Mouse (Mus musculus): ENCODE data around the gene Timm23. TPM values are rescaled to one million over a fixed set of nuclear protein-coding genes. Genes with fewer than 3 reads are reported as not detected.
"Not testable (repeated sequence)": the region's sequence is repeated elsewhere in the genome, so short reads cannot be mapped to it uniquely, and the experiment has no call there.

Timm23 gene
- total and polyA plus RNA-seq, 3 experiments, result 425 to 431 TPM; not detected in 1

DNA sequence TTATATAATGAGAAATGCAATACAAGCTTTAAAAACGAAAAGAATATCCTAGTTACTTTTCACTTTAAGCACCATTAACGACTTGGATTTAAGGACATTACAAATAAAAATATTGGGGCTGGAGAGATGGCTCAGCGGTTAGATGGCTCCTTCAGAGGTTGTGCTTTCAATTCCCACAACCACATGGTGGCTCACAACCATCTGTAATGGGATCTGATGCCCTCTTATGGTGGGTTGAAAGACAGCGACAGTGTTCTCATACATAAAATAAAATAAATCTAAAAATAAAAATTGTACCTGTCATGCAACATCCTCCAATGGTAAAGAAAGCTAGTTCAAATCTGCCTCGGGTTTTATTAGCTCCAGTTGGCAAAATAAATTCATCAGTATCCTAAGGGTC lies 8.1 kb downstream of the Timm23 start:
- not testable (repeated sequence) for H3K9me3 ChIP-seq (replicated peaks; ENCODE audit: insufficient read depth, low read length); H3K27ac ChIP-seq (ENCODE audit: control insufficient read depth, low read depth, low read length); H3K27me3 ChIP-seq (ENCODE audit: control insufficient read depth in 1 of 2, insufficient read depth in 2 of 2, low read length in 2 of 2); H3K4me3 ChIP-seq (ENCODE audit: control insufficient read depth in 1 of 2, insufficient read depth in 1 of 2, low read depth in 2 of 2, low read length in 2 of 2); H3K9ac ChIP-seq (ENCODE audit: control insufficient read depth, low read depth, low read length, poor library complexity, severe bottlenecking)
- peaks cover 27% of the 10 kb centered on the region for H3K79me2 ChIP-seq (ENCODE audit: control insufficient read depth, insufficient read depth, low read length, poor library complexity)
- peaks cover 57 to 60% of the 10 kb centered on the region in 2 experiments for H3K36me3 ChIP-seq (ENCODE audit: control insufficient read depth in 1 of 2, insufficient read depth in 2 of 2, low read length in 2 of 2)
- peaks cover 15 to 16% of the 10 kb centered on the region in 2 experiments for H3K4me1 ChIP-seq (ENCODE audit: control insufficient read depth in 1 of 2, insufficient read depth in 2 of 2, low read length in 2 of 2)
- peak; percentile 53 for DNase-seq (ENCODE audit: low read depth, low spot score)
- TF ChIP-seq MXI1 (IDR thresholded peaks at IDR 0.05; ENCODE audit: low read depth, low read length) (peak; percentile 44; the same call in 1 of the 2 replicates), CTCF (IDR thresholded peaks at IDR 0.05 in 2 of 3, conservative IDR thresholded peaks at IDR 0.05 in 1 of 3; ENCODE audit: control insufficient read depth in 1 of 3, insufficient read depth in 1 of 3, low read depth in 2 of 3, low read length in 3 of 3, poor library complexity in 1 of 3, severe bottlenecking in 1 of 3) (peak; percentile 20 to 66 (median 26); a peak in 5 of 6 replicates), ZC3H11A (IDR thresholded peaks at IDR 0.05; ENCODE audit: low read depth, low read length) (0 out of 2 replicates have a peak, but pooled peaks have one; percentile 9), RAD21 (IDR thresholded peaks at IDR 0.05; ENCODE audit: low read depth, low read length) (peak; percentile 22; the same call in 1 of the 2 replicates), ZNF384 (IDR thresholded peaks at IDR 0.05; ENCODE audit: low read depth, low read length) (0 out of 2 replicates have a peak, but pooled peaks have one; percentile 3), SIN3A (IDR thresholded peaks at IDR 0.05; ENCODE audit: low read length) (peak; percentile 45; the same call in 1 of the 2 replicates), SMC3 (IDR thresholded peaks at IDR 0.05; ENCODE audit: low read depth, low read length) (peak; percentile 50), MYC (IDR thresholded peaks at IDR 0.05; ENCODE audit: low read depth, low read length) (0 out of 2 replicates have a peak, but pooled peaks have one; percentile 37)

DNA sequence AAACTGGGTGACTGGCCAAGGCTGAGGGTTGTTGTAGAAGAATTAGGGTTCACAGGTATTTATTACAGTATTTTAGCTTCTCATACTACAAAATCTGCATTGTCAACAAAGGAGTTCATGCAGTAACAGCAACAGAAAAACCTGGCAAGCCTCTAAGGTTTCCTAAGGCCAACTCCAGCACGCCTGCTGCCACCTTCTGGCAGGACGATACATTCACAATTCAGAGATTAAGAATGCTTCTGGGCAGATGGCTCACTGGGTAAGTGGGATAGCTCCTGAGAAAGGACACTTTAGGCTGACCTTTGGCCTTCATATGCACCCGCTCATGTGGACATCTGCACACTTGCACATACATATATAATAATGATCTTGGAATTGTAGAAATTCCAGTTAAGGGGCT lies 9.3 kb downstream of the Timm23 start:
- H3K36me3 ChIP-seq (ENCODE audit: control insufficient read depth in 1 of 2, insufficient read depth in 2 of 2, low read length in 2 of 2), result peaks cover 48 to 58% of the 10 kb centered on the region in 2 experiments
- peak; percentile 74 for DNase-seq (ENCODE audit: low read depth, low spot score)
- peaks cover 15 to 16% of the 10 kb centered on the region in 2 experiments for H3K4me1 ChIP-seq (ENCODE audit: control insufficient read depth in 1 of 2, insufficient read depth in 2 of 2, low read length in 2 of 2)
- no peak overlapping the region for H3K4me3 ChIP-seq (ENCODE audit: control insufficient read depth in 1 of 2, insufficient read depth in 1 of 2, low read depth in 2 of 2, low read length in 2 of 2)
- no peaks in the 10 kb centered on the region for H3K9me3 ChIP-seq (replicated peaks; ENCODE audit: insufficient read depth, low read length)
- no peaks in the 10 kb centered on the region for H3K27me3 ChIP-seq (ENCODE audit: control insufficient read depth in 1 of 2, insufficient read depth in 2 of 2, low read length in 2 of 2)
- H3K9ac ChIP-seq (ENCODE audit: control insufficient read depth, low read depth, low read length, poor library complexity, severe bottlenecking), result no peak overlapping the region
- H3K79me2 ChIP-seq (ENCODE audit: control insufficient read depth, insufficient read depth, low read length, poor library complexity), result peaks cover 26% of the 10 kb centered on the region
- TF ChIP-seq SIN3A (IDR thresholded peaks at IDR 0.05; ENCODE audit: low read length) (peak; percentile 25), ZC3H11A (IDR thresholded peaks at IDR 0.05; ENCODE audit: low read depth, low read length) (peak; percentile 58), RAD21 (IDR thresholded peaks at IDR 0.05; ENCODE audit: low read depth, low read length) (peak; percentile 64), POLR2AphosphoS2 (IDR thresholded peaks at IDR 0.05; ENCODE audit: low read length) (no peak), SMC3 (IDR thresholded peaks at IDR 0.05; ENCODE audit: low read depth, low read length) (peak; percentile 74), CTCF (IDR thresholded peaks at IDR 0.05 in 2 of 3, conservative IDR thresholded peaks at IDR 0.05 in 1 of 3; ENCODE audit: control insufficient read depth in 1 of 3, insufficient read depth in 1 of 3, low read depth in 2 of 3, low read length in 3 of 3, poor library complexity in 1 of 3, severe bottlenecking in 1 of 3) (peak; percentile 69 to 79 (median 71))
- no peak overlapping the region for H3K27ac ChIP-seq (ENCODE audit: control insufficient read depth, low read depth, low read length)

DNA sequence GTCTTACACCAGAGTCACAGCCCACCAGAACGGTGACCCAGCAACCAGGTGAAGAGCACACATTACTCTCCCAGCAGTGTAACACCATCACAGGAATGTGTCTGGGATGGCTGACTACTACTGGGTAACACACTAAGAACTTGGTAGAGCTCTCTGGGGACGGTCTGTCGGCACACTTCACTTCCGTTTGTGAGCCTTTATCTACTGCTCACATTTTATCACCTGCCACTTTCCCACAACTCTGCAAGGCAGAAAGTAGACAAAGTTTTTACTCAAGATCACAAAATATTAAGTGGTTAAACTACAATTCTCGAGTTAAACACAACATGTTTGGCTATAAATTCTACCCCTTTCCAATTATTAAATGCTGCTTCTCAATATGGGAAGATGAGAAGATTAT lies 9.8 kb downstream of the Timm23 start:
- TF ChIP-seq ZKSCAN1 (IDR thresholded peaks at IDR 0.05; ENCODE audit: low read depth, low read length) (no peak), EP300 (IDR thresholded peaks at IDR 0.05; ENCODE audit: low read depth in 1 of 2, low read length in 2 of 2) (peak; percentile 62 to 66), JUND (IDR thresholded peaks at IDR 0.05; ENCODE audit: low read depth, low read length) (no peak), MXI1 (IDR thresholded peaks at IDR 0.05; ENCODE audit: low read depth, low read length) (peak; percentile 25; the same call in 1 of the 2 replicates), ETS1 (IDR thresholded peaks at IDR 0.05; ENCODE audit: low read depth, low read length) (peak; percentile 66), GATA1 (IDR thresholded peaks at IDR 0.05; ENCODE audit: low read depth, low read length) (peak; percentile 82), UBTF (IDR thresholded peaks at IDR 0.05; ENCODE audit: borderline replicate concordance, insufficient read depth, low read depth, low read length) (no peak), BHLHE40 (IDR thresholded peaks at IDR 0.05; ENCODE audit: borderline replicate concordance, low read depth, low read length) (peak; percentile 84; the same call in 1 of the 2 replicates), TCF12 (IDR thresholded peaks at IDR 0.05; ENCODE audit: low read depth, low read length) (peak; percentile 25; the same call in 1 of the 2 replicates), POLR2A (IDR thresholded peaks at IDR 0.05; ENCODE audit: control insufficient read depth in 1 of 2, insufficient read depth in 1 of 2, low read depth in 1 of 2, low read length in 2 of 2, poor library complexity in 1 of 2) (no peak), SMC3 (IDR thresholded peaks at IDR 0.05; ENCODE audit: low read depth, low read length) (no peak), ZC3H11A (IDR thresholded peaks at IDR 0.05; ENCODE audit: low read depth, low read length) (no peak)
- Histone ChIP-seq H3K4me1 (ENCODE audit: control insufficient read depth in 1 of 2, insufficient read depth in 2 of 2, low read length in 2 of 2) (peaks cover 12 to 16% of the 10 kb centered on the region in 2 experiments), H3K4me3 (ENCODE audit: control insufficient read depth in 1 of 2, insufficient read depth in 1 of 2, low read depth in 2 of 2, low read length in 2 of 2) (no peak overlapping the region), H3K36me3 (ENCODE audit: control insufficient read depth in 1 of 2, insufficient read depth in 2 of 2, low read length in 2 of 2) (peaks cover 44 to 62% of the 10 kb centered on the region in 2 experiments), H3K27me3 (ENCODE audit: control insufficient read depth in 1 of 2, insufficient read depth in 2 of 2, low read length in 2 of 2) (no peaks in the 10 kb centered on the region), H3K9ac (ENCODE audit: control insufficient read depth, low read depth, low read length, poor library complexity, severe bottlenecking) (no peak overlapping the region), H3K27ac (ENCODE audit: control insufficient read depth, low read depth, low read length) (no peak overlapping the region), H3K9me3 (replicated peaks; ENCODE audit: insufficient read depth, low read length) (no peaks in the 10 kb centered on the region), H3K79me2 (ENCODE audit: control insufficient read depth, insufficient read depth, low read length, poor library complexity) (peaks cover 22% of the 10 kb centered on the region; the same call in 1 of the 2 replicates)
- DNase-seq (ENCODE audit: low read depth, low spot score), result peak; percentile 63
